Mouse (Mus musculus) kidney, postnatal 0 days (tissue): ENCODE data around the gene Oxa1l. TPM values are rescaled to one million over a fixed set of nuclear protein-coding genes. Genes with fewer than 3 reads are reported as not detected.

Experiments
- ATAC-seq: fragments of 200-750 bp; cut with Nextera tagmentation; replicated peaks from 2 replicates; pipeline ENCODE4 v1.8.0; 2017; ENCODE audit warnings: low read depth, moderate number of reproducible peaks, moderate TSS enrichment, moderate library complexity; ENCODE audit not compliant: low FRiP score
- DNase-seq: peaks from one replicate; pipeline ENCODE4 v3.0.0-alpha.2; 2016; ENCODE audit warnings: low spot score
- H3K27ac ChIP-seq: fragments of 300-500 bp; sonication (generic); 2 replicates; pipeline ENCODE4 v1.5.1; 2014; ENCODE audit warnings: mild to moderate bottlenecking
- H3K27me3 ChIP-seq: fragments of 300-500 bp; sonication (generic); 2 replicates; pipeline ENCODE4 v1.6.1; 2014; ENCODE audit warnings: low read length, mixed read lengths; ENCODE audit not compliant: insufficient read depth
- H3K36me3 ChIP-seq: fragments of 300-500 bp; sonication (generic); 2 replicates; pipeline ENCODE4 v1.6.1; 2014; ENCODE audit warnings: low read length, mixed read lengths; ENCODE audit not compliant: insufficient read depth
- H3K4me1 ChIP-seq: fragments of 300-500 bp; sonication (generic); replicated peaks from 2 replicates; pipeline ENCODE4 v1.6.1; 2014; ENCODE audit warnings: antibody characterized with exemption, low read length, mixed read lengths; ENCODE audit not compliant: insufficient read depth
- H3K4me2 ChIP-seq: fragments of 300-500 bp; sonication (generic); 2 replicates; pipeline ENCODE4 v1.6.1; 2014; ENCODE audit warnings: mild to moderate bottlenecking, low read length, moderate library complexity, mixed read lengths
- H3K4me3 ChIP-seq: fragments of 300-500 bp; sonication (generic); replicated peaks from 2 replicates; pipeline ENCODE4 v1.5.1; 2014; ENCODE audit warnings: low read depth, low read length
- H3K9ac ChIP-seq: fragments of 300-500 bp; sonication (generic); 2 replicates; pipeline ENCODE4 v1.6.1; 2014; ENCODE audit warnings: low read depth, low read length
- H3K9me3 ChIP-seq: fragments of 300-500 bp; sonication (generic); replicated peaks from 2 replicates; pipeline ENCODE4 v1.6.1; 2016; ENCODE audit warnings: low read length, inconsistent platforms, mixed read lengths
- CTCF ChIP-seq: IDR thresholded peaks from 2 replicates; pipeline ENCODE4 v1.5.1; 2016; ENCODE audit warnings: antibody characterized with exemption, low read depth, mild to moderate bottlenecking, moderate library complexity
- WGBS: fragments of 180-500 bp; shearing (Covaris S2); extraction: QIAGEN DNeasy Blood & Tissue Kit; methylation state at CpG from one replicate; pipeline ENCODE4 v1.1.7; 2014; 5-methylcytosine and 5-hydroxymethylcytosine counted together
- polyA plus RNA-seq: library from polyadenylated mRNA; unstranded; fragments of >200 nt; fragmentation: Nextera tagmentation; extraction: Ambion mirVana; gene quantifications from 2 replicates; pipeline ENCODE4 v1.2.1, GENCODE M21; 2015

Gene Oxa1l
- polyA plus RNA-seq, 1 experiment from 2014 or later, result 57.6 TPM

- H3K27me3 ChIP-seq, result no peaks in the 10 kb centered on the region
- 12% methylated on average over 8 of the region's 8 CpGs for WGBS
- TF ChIP-seq CTCF, result no peak
- peak; percentile 92 for DNase-seq
- H3K27ac ChIP-seq, result peak overlapping the region; percentile 62
- peaks cover 10% of the 10 kb centered on the region; the same call in 1 of the 2 replicates for H3K4me1 ChIP-seq
- H3K9ac ChIP-seq, result no peak overlapping the region
- ATAC-seq, result no peak; the same call in 1 of the 2 replicates
- no peaks in the 10 kb centered on the region for H3K36me3 ChIP-seq
- no peak overlapping the region for H3K4me3 ChIP-seq
- H3K9me3 ChIP-seq, result no peaks in the 10 kb centered on the region
- no peak overlapping the region for H3K4me2 ChIP-seq
Observed at GRCm38 (mm10) chr14:54398921-54399382, 38.3 kb downstream of the Oxa1l start.

DNA sequence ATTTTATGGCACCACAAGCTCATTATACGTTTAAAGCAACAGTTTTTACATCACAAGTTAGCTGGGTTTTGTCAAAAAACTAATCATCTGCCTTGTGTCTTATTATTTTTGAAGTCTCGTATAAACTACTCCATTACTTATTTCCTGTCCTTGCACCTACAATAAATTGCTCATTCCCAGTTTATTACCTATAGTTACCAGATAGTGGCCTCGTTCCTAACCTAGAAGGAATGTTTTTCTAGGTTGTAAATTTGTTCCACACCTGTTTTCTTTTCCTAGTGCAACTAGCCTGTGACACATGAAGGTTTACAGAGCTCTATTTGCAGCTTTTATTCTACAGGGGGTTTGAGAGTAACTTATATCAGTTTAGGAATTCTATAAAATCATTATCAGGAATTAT lies 41.1 kb downstream of the Oxa1l start:
- no peak for ATAC-seq
- H3K4me3 ChIP-seq, result no peak overlapping the region
- WGBS, result 34% methylated on average over 3 of the region's 3 CpGs

DNA sequence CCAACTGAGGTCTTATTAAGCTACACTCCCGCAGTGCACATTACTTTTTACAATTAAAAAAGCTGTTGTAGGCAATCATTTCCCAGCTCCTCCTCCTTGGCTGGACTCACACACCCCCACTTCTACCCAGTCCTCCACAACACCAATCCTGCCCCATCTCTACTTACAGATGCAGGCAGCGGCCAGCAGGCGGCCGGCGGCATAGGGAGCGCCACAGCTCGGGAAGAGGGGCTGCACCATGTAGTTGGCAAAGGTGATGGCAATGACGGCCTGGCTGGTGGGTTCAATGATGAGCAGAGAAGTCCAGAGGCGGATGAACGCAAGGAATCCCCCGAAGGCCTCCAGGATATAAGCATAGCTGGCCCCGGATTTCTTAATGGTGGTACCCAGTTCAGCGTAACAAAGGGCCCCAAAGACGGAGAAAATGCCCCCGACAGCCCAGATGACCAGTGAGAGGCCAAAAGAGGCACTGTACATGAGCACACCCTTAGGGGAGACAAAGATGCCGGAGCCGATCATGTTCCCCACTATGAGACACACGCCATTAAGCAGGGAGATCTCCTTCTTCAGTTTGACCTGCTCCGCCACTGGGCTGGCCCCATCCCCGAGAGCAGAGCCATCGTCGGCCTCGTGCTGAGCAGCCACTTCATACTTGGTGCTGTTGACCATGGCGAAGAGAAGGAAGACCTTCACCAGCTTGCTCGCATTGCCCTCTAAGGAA lies 47.9 kb downstream of the Oxa1l start:
- peak overlapping the region; percentile 23; the same call in 1 of the 2 replicates for H3K9ac ChIP-seq
- peak overlapping the region; percentile 77; the same call in 1 of the 2 replicates for H3K27ac ChIP-seq
- 50% methylated on average over 25 of the region's 25 CpGs for WGBS

More for the DNA sequence above, 41.1 kb downstream of the Oxa1l start:
- no peak overlapping the region for H3K4me2 ChIP-seq
- peaks cover 10% of the 10 kb centered on the region; the same call in 1 of the 2 replicates for H3K4me1 ChIP-seq
- H3K9ac ChIP-seq, result no peak overlapping the region
- no peak overlapping the region for H3K27ac ChIP-seq
- no peaks in the 10 kb centered on the region for H3K9me3 ChIP-seq
- H3K36me3 ChIP-seq, result no peaks in the 10 kb centered on the region
- TF ChIP-seq CTCF, result no peak
- no peaks in the 10 kb centered on the region for H3K27me3 ChIP-seq
- no peak for DNase-seq

DNA sequence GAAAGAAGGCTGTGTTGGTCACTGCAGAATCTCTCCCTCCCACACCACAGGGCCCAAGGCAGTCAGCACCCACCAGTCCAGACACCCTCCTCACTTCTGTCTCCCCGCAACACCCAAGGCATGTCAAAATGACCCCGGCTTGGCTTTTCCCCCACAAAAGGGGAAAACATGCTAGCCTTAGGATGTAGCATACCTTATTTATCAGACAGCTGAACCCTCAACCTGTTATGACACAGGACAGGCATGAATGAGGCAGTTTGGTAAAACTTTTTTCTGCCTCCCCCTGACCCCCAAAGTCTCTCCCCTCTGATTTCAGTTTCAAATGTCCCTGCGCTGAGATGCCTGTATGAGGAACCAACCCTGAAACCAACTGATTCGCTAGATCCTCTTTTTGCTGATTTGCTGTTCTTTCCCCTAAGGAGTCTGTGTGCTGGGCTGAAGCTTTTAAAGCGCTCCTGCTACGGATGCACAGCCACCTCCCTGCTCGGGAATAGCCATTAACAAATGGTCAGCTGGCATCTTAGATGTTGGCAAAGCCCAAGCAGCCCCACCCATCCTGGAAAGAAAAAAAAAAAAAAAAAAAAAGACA lies 48.5 kb downstream of the Oxa1l start:
- peak overlapping the region; percentile 77 for H3K27ac ChIP-seq

More for the DNA sequence above, 47.9 kb downstream of the Oxa1l start:
- Histone ChIP-seq H3K4me2 (peak overlapping the region; percentile 44), H3K36me3 (no peaks in the 10 kb centered on the region), H3K9me3 (no peaks in the 10 kb centered on the region), H3K4me3 (no peak overlapping the region), H3K27me3 (no peaks in the 10 kb centered on the region), H3K4me1 (peaks cover 10% of the 10 kb centered on the region; the same call in 1 of the 2 replicates)
- DNase-seq, result peak; percentile 71
- TF ChIP-seq CTCF, result peak; percentile 64
- peak; percentile 75 for ATAC-seq

DNA sequence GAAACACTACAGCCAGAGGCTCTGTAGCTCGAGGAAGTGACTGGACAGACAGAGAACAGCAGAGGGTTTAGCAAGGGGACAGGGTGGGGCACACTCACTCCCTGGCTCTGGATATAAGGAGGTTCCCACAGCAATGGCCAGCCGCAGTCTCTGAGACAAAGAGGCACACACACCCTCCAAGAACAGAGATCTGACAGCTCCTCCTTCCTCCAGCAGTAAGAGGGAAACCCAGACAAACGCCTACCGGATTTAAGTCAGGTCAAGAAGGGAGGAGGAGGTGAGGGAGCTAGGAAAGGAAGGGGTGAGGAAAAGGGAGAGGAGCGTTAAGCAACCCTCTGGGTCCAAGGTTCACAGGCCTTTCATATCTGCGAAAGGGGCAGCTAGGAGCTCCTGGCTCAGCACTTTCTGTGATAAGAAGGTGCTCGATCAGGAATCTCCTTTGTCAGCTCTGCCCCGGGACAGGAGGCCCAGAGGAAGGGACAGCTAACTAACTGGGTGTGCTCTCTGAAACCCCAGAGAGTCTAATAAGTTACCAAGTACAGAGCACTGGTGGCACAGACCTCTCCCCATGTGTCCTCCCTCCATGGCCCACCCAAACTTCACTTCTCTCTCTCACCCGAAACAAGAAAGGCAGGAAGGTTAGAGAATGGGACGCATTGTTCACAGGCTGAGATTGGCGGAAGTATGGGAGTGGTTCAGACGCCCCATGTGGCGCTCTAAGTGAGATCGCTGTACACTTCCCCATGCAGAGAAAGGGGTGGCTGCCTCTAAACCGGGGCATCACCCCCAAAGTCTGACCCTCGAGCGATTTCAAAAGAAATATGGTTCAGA lies 49.6 kb downstream of the Oxa1l start:
- DNase-seq (no peak), ATAC-seq (peak; percentile 50; the same call in 1 of the 2 replicates)
- Histone ChIP-seq H3K4me3 (no peak overlapping the region; the same call in 1 of the 2 replicates), H3K27me3 (no peaks in the 10 kb centered on the region), H3K27ac (peak overlapping the region; percentile 77), H3K9me3 (no peaks in the 10 kb centered on the region), H3K4me2 (peak overlapping the region; percentile 44), H3K4me1 (peaks cover 21% of the 10 kb centered on the region), H3K36me3 (no peaks in the 10 kb centered on the region), H3K9ac (peak overlapping the region; percentile 0; the same call in 1 of the 2 replicates)
- no peak for TF ChIP-seq CTCF
- 36% methylated on average over 17 of the region's 17 CpGs for WGBS

More for the DNA sequence above, 48.5 kb downstream of the Oxa1l start:
- Histone ChIP-seq H3K36me3 (no peaks in the 10 kb centered on the region), H3K4me3 (no peak overlapping the region), H3K27me3 (no peaks in the 10 kb centered on the region), H3K9me3 (no peaks in the 10 kb centered on the region), H3K4me1 (peaks cover 16% of the 10 kb centered on the region), H3K4me2 (peak overlapping the region; percentile 44), H3K9ac (peak overlapping the region; percentile 23; the same call in 1 of the 2 replicates)
- no peak for TF ChIP-seq CTCF
- no peak for DNase-seq
- no peak for ATAC-seq
- WGBS, result 69% methylated on average over 7 of the region's 7 CpGs

GRCm38 (mm10) chr14:54412000-54412576 lies 51.5 kb downstream of the Oxa1l start:
- ATAC-seq, result no peak
- H3K9ac ChIP-seq, result no peak overlapping the region
- H3K27me3 ChIP-seq, result no peaks in the 10 kb centered on the region
- WGBS, result 66% methylated on average over 9 of the region's 9 CpGs
- H3K4me3 ChIP-seq, result no peak overlapping the region
- H3K9me3 ChIP-seq, result no peaks in the 10 kb centered on the region
- H3K4me1 ChIP-seq, result peaks cover 26% of the 10 kb centered on the region
- H3K4me2 ChIP-seq, result no peak overlapping the region
- no peak for TF ChIP-seq CTCF
- no peak overlapping the region for H3K27ac ChIP-seq
- H3K36me3 ChIP-seq, result no peaks in the 10 kb centered on the region
- no peak for DNase-seq
